Mouse (Mus musculus): ENCODE data around the gene Dcxr. TPM values are rescaled to one million over a fixed set of nuclear protein-coding genes. Genes with fewer than 3 reads are reported as not detected.

Dcxr gene
- total RNA-seq, 1 experiment, result 43.6 TPM

GRCm38 (mm10) chr11:120709551-120709950, 17.5 kb downstream of the Dcxr start:
- H3K4me1 ChIP-seq (ENCODE audit: control insufficient read depth in 2 of 2, insufficient read depth in 2 of 2, low read length in 2 of 2, poor library complexity in 1 of 2), result peaks cover 10 to 45% of the 10 kb centered on the region in 2 experiments; a peak in 3 of 4 replicates
- H3K9me3 ChIP-seq (ENCODE audit: control insufficient read depth, insufficient read depth, low read depth, low read length), result no peaks in the 10 kb centered on the region
- H3K27ac ChIP-seq (ENCODE audit: insufficient read depth, low read depth, low read length, poor library complexity, severe bottlenecking), result no peak overlapping the region
- H3K9ac ChIP-seq (ENCODE audit: insufficient read depth, low read depth, low read length, poor library complexity, severe bottlenecking), result no peak overlapping the region
- H3K4me3 ChIP-seq (ENCODE audit: insufficient read depth in 1 of 2, low read depth in 1 of 2, low read length in 2 of 2, poor library complexity in 1 of 2, severe bottlenecking in 1 of 2), result no peak overlapping the region
- H3K36me3 ChIP-seq (ENCODE audit: control insufficient read depth, insufficient read depth, low read length, poor library complexity, severe bottlenecking), result peaks cover 21% of the 10 kb centered on the region
- TF ChIP-seq MAFK (IDR thresholded peaks at IDR 0.05; ENCODE audit: insufficient read depth, low read depth, low read length) (no peak), ZC3H11A (IDR thresholded peaks at IDR 0.05; ENCODE audit: borderline replicate concordance, low read depth, low read length) (no peak), HCFC1 (IDR thresholded peaks at IDR 0.05; ENCODE audit: borderline replicate concordance, insufficient read depth, low read length) (no peak), CHD2 (IDR thresholded peaks at IDR 0.05; ENCODE audit: low read depth, low read length) (no peak), ZNF384 (IDR thresholded peaks at IDR 0.05; ENCODE audit: low read depth, low read length) (no peak)
- in situ Hi-C loops (cut with MboI; ENCODE audit: low sequenced_read_pairs in 2 of 2, unreplicated experiment in 2 of 2), result no loop called here
- DNase-seq (ENCODE audit: low read depth, low spot score), result no peak

- peak overlapping the region; percentile 49 for H3K27ac ChIP-seq (ENCODE audit: insufficient read depth, low read depth, low read length, poor library complexity, severe bottlenecking)
- no peak overlapping the region for H3K4me3 ChIP-seq (ENCODE audit: insufficient read depth in 1 of 2, low read depth in 1 of 2, low read length in 2 of 2, poor library complexity in 1 of 2, severe bottlenecking in 1 of 2)
- peaks cover 28% of the 10 kb centered on the region for H3K36me3 ChIP-seq (ENCODE audit: control insufficient read depth, insufficient read depth, low read length, poor library complexity, severe bottlenecking)
- in situ Hi-C loops (cut with MboI; ENCODE audit: low sequenced_read_pairs in 2 of 2, unreplicated experiment in 2 of 2), result no loop called here
- DNase-seq (ENCODE audit: low read depth, low spot score), result no peak
- H3K4me1 ChIP-seq (ENCODE audit: control insufficient read depth in 2 of 2, insufficient read depth in 2 of 2, low read length in 2 of 2, poor library complexity in 1 of 2), result peaks cover 10 to 57% of the 10 kb centered on the region in 2 experiments; a peak in 3 of 4 replicates
- TF ChIP-seq CHD2 (IDR thresholded peaks at IDR 0.05; ENCODE audit: low read depth, low read length), result no peak
- no peak for TF ChIP-seq HCFC1 (IDR thresholded peaks at IDR 0.05; ENCODE audit: borderline replicate concordance, insufficient read depth, low read length)
- TF ChIP-seq ZNF384 (IDR thresholded peaks at IDR 0.05; ENCODE audit: low read depth, low read length), result no peak
- no peak for TF ChIP-seq ZC3H11A (IDR thresholded peaks at IDR 0.05; ENCODE audit: borderline replicate concordance, low read depth, low read length)
- TF ChIP-seq MAFK (IDR thresholded peaks at IDR 0.05; ENCODE audit: insufficient read depth, low read depth, low read length), result no peak
- no peaks in the 10 kb centered on the region for H3K9me3 ChIP-seq (ENCODE audit: control insufficient read depth, insufficient read depth, low read depth, low read length)
- no peak overlapping the region; the same call in 1 of the 2 replicates for H3K9ac ChIP-seq (ENCODE audit: insufficient read depth, low read depth, low read length, poor library complexity, severe bottlenecking)
Observed at GRCm38 (mm10) chr11:120707969-120708368, 19.1 kb downstream of the Dcxr start.

GRCm38 (mm10) chr11:120707225-120707624, 19.9 kb downstream of the Dcxr start:
- DNase-seq (ENCODE audit: low read depth, low spot score), result no peak
- no peaks in the 10 kb centered on the region for H3K9me3 ChIP-seq (ENCODE audit: control insufficient read depth, insufficient read depth, low read depth, low read length)
- in situ Hi-C loops (cut with MboI; ENCODE audit: low sequenced_read_pairs in 2 of 2, unreplicated experiment in 2 of 2), result no loop called here
- peaks cover 10 to 56% of the 10 kb centered on the region in 2 experiments; a peak in 3 of 4 replicates for H3K4me1 ChIP-seq (ENCODE audit: control insufficient read depth in 2 of 2, insufficient read depth in 2 of 2, low read length in 2 of 2, poor library complexity in 1 of 2)
- peaks cover 32% of the 10 kb centered on the region for H3K36me3 ChIP-seq (ENCODE audit: control insufficient read depth, insufficient read depth, low read length, poor library complexity, severe bottlenecking)
- no peak overlapping the region for H3K4me3 ChIP-seq (ENCODE audit: insufficient read depth in 1 of 2, low read depth in 1 of 2, low read length in 2 of 2, poor library complexity in 1 of 2, severe bottlenecking in 1 of 2)
- no peak overlapping the region for H3K9ac ChIP-seq (ENCODE audit: insufficient read depth, low read depth, low read length, poor library complexity, severe bottlenecking)
- H3K27ac ChIP-seq (ENCODE audit: insufficient read depth, low read depth, low read length, poor library complexity, severe bottlenecking), result peak overlapping the region; percentile 49; the same call in 1 of the 2 replicates
- TF ChIP-seq CHD2 (IDR thresholded peaks at IDR 0.05; ENCODE audit: low read depth, low read length) (no peak), MAFK (IDR thresholded peaks at IDR 0.05; ENCODE audit: insufficient read depth, low read depth, low read length) (no peak), ZNF384 (IDR thresholded peaks at IDR 0.05; ENCODE audit: low read depth, low read length) (no peak), HCFC1 (IDR thresholded peaks at IDR 0.05; ENCODE audit: borderline replicate concordance, insufficient read depth, low read length) (no peak), ZC3H11A (IDR thresholded peaks at IDR 0.05; ENCODE audit: borderline replicate concordance, low read depth, low read length) (no peak)

GRCm38 (mm10) chr11:120706120-120706519, 21.0 kb downstream of the Dcxr start:
- no peak overlapping the region for H3K4me3 ChIP-seq (ENCODE audit: insufficient read depth in 1 of 2, low read depth in 1 of 2, low read length in 2 of 2, poor library complexity in 1 of 2, severe bottlenecking in 1 of 2)
- in situ Hi-C loops (cut with MboI; ENCODE audit: low sequenced_read_pairs in 2 of 2, unreplicated experiment in 2 of 2), result no loop called here
- TF ChIP-seq ZNF384 (IDR thresholded peaks at IDR 0.05; ENCODE audit: low read depth, low read length), result no peak
- no peak for TF ChIP-seq MAFK (IDR thresholded peaks at IDR 0.05; ENCODE audit: insufficient read depth, low read depth, low read length)
- no peak overlapping the region for H3K27ac ChIP-seq (ENCODE audit: insufficient read depth, low read depth, low read length, poor library complexity, severe bottlenecking)
- H3K9ac ChIP-seq (ENCODE audit: insufficient read depth, low read depth, low read length, poor library complexity, severe bottlenecking), result no peak overlapping the region
- H3K36me3 ChIP-seq (ENCODE audit: control insufficient read depth, insufficient read depth, low read length, poor library complexity, severe bottlenecking), result peaks cover 38% of the 10 kb centered on the region
- H3K4me1 ChIP-seq (ENCODE audit: control insufficient read depth in 2 of 2, insufficient read depth in 2 of 2, low read length in 2 of 2, poor library complexity in 1 of 2), result peaks cover 10 to 50% of the 10 kb centered on the region in 2 experiments; a peak in 3 of 4 replicates
- DNase-seq (ENCODE audit: low read depth, low spot score), result no peak
- H3K9me3 ChIP-seq (ENCODE audit: control insufficient read depth, insufficient read depth, low read depth, low read length), result no peaks in the 10 kb centered on the region
